Mouse (Mus musculus) embryonic facial prominence, embryonic 14.5 days (tissue): ENCODE measurements around the gene Sema3f. TPM values are rescaled to one million over a fixed set of nuclear protein-coding genes. Genes with fewer than 3 reads are reported as not detected.

Experiments used
- ATAC-seq: fragments of 200-750 bp; cut with Nextera tagmentation; 2 replicates; pipeline ENCODE4 v1.8.0; 2017; ENCODE audit warnings: low read depth, moderate number of reproducible peaks, moderate TSS enrichment
- DNase-seq: peaks from one replicate; pipeline ENCODE4 v3.0.0-alpha.2; 2015; ENCODE audit warnings: low spot score
- H3K27ac ChIP-seq: fragments of 300-500 bp; sonication (generic); replicated peaks from 2 replicates; pipeline ENCODE4 v1.5.1; 2014; ENCODE audit warnings: low read depth, mild to moderate bottlenecking, low read length, moderate library complexity
- H3K27me3 ChIP-seq: fragments of 300-500 bp; sonication (generic); replicated peaks from 2 replicates; pipeline ENCODE4 v1.6.1; 2014; ENCODE audit warnings: low read length; ENCODE audit not compliant: control insufficient read depth, insufficient read depth
- H3K36me3 ChIP-seq: fragments of 300-500 bp; sonication (generic); 2 replicates; pipeline ENCODE4 v1.6.1; 2014; ENCODE audit warnings: low read length, mixed read lengths; ENCODE audit not compliant: control insufficient read depth, insufficient read depth
- H3K4me1 ChIP-seq: fragments of 300-500 bp; sonication (generic); 2 replicates; pipeline ENCODE4 v1.6.1; 2014; ENCODE audit warnings: antibody characterized with exemption, low read length; ENCODE audit not compliant: control insufficient read depth, insufficient read depth
- H3K4me2 ChIP-seq: fragments of 300-500 bp; sonication (generic); 2 replicates; pipeline ENCODE4 v1.6.1; 2014; ENCODE audit warnings: low read depth, mild to moderate bottlenecking, low read length, moderate library complexity, mixed read lengths
- H3K4me3 ChIP-seq: fragments of 300-500 bp; sonication (generic); 2 replicates; pipeline ENCODE4 v1.5.1; 2014; ENCODE audit warnings: low read depth, mild to moderate bottlenecking, low read length
- H3K9ac ChIP-seq: fragments of 300-500 bp; sonication (generic); 2 replicates; pipeline ENCODE4 v1.6.1; 2014; ENCODE audit warnings: low read depth, mild to moderate bottlenecking, low read length, moderate library complexity, mixed read lengths
- H3K9me3 ChIP-seq: fragments of 300-500 bp; sonication (generic); 2 replicates; pipeline ENCODE4 v1.6.1; 2016; ENCODE audit warnings: low read length; ENCODE audit not compliant: control insufficient read depth
- WGBS: fragments of 180-500 bp; shearing (Covaris S2); extraction: QIAGEN DNeasy Blood & Tissue Kit; methylation state at CpG from one replicate; pipeline ENCODE4 v1.1.7; 2014; 5-methylcytosine and 5-hydroxymethylcytosine counted together
- polyA plus RNA-seq: library from polyadenylated mRNA; unstranded; fragments of >200 nt; fragmentation: Nextera tagmentation; extraction: Ambion mirVana; gene quantifications from 2 replicates; pipeline ENCODE4 v1.2.1, GENCODE M21; 2014

Sema3f gene
- polyA plus RNA-seq, 1 experiment from 2014 or later, result 32.8 TPM

DNA sequence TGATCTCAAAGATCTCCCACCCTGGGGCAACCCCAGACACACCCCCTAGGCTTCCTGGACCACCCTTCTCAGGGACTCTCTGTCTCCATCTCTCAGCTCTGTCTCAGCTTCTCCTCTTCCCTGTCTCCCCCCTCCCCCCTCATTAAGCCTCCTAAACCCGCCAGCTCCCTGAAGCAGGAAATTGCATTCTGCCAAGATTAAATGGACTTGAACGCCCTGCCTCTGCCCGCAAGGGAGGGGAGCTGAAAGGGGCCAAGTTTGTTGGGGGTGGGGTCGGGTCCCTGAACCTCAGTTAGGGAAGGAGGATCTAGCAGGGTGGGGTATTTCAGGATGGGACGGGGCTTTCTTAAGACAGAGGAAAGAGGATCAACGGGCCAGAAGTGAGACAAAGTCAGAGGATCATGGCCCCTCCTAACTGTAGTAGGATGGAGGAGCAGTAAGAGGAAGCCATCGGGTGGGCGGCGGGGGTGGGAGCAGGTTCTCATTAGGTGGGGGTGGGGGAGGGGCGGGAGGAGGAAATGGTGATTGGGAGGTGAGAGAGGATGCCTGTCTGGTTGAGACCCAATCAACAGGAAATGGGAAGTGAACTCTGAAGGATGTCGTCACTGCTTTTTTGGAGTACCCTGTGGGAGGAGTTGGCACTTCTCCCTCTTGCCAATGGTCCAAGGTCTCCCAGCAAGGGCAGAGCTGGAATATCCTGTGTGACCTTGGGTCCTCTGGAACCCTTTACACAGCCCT is 13.7 kb upstream of the Sema3f start:
- Histone ChIP-seq H3K9ac (peak overlapping the region; percentile 47), H3K4me3 (no peak overlapping the region; the same call in 1 of the 2 replicates), H3K9me3 (no peaks in the 10 kb centered on the region), H3K27ac (peak overlapping the region; percentile 71), H3K4me2 (peak overlapping the region; percentile 48), H3K4me1 (peaks cover 49% of the 10 kb centered on the region), H3K36me3 (no peaks in the 10 kb centered on the region), H3K27me3 (no peaks in the 10 kb centered on the region)
- 3% methylated on average over 10 of the region's 11 CpGs for WGBS
- ATAC-seq, result peak; percentile 67
- peak; percentile 92 for DNase-seq

DNA sequence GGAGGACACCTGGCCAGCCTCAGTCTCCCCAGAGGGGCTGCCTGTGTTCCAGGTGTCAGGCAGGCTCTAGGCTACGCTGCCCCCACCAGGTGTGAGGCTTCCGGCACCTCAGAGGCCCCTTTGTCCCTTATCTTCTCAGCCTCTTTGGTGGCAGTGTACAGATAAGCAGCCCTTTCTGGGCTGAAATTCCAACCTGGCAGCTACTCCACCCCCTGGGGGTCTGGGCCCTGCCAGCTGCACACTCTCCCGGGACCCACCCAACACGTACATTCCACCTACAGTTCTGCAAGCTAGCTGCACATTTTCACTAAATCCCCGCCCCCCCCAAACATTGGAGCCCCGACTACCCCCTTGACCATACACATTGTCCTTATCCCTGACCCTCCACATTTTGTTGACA is 13.0 kb upstream of the Sema3f start:
- no peaks in the 10 kb centered on the region for H3K9me3 ChIP-seq
- H3K9ac ChIP-seq, result no peak overlapping the region
- no peak overlapping the region for H3K4me3 ChIP-seq
- peak overlapping the region; percentile 71 for H3K27ac ChIP-seq
- no peaks in the 10 kb centered on the region for H3K27me3 ChIP-seq
- peaks cover 49% of the 10 kb centered on the region for H3K4me1 ChIP-seq
- peak; percentile 65 for DNase-seq
- WGBS, result 20% methylated on average over 6 of the region's 6 CpGs
- no peaks in the 10 kb centered on the region for H3K36me3 ChIP-seq
- peak overlapping the region; percentile 48 for H3K4me2 ChIP-seq
- peak; percentile 64 for ATAC-seq

DNA sequence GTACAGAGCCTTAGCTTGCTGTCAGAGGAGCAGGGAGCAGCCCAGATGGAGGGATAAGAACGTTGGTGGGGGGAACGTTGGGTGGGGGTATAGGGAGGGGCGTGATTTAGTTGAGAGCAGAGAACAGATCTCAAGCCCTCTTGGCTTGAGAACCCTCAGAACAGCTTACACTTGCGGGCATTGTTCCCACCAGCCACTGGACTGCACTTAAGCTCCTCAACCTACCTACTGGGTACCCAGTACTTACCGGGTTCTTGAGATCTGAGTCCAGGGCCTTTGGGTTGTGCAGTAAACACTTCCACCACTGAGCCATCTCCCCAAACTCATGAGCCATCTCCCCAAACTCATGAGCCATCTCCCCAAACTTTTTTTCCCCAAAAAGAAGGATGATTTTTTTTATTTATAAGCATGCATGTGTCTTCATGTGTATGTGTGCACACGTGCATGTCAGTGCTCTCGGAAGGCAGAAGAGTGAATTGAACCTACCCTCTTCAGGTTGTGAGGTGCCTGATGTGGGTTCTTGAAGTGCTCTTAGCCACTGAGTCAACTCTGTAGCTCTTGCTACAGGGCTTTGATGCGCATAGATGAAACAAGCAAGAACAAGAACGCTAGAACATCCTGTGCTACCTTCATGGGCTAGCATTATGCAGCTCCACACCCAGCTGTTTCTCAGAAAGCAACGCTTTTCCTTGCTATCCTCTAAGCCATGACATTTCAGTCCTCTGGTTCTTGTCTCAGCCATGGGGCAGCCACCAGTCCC is 8.7 kb upstream of the Sema3f start:
- no peak for ATAC-seq

DNA sequence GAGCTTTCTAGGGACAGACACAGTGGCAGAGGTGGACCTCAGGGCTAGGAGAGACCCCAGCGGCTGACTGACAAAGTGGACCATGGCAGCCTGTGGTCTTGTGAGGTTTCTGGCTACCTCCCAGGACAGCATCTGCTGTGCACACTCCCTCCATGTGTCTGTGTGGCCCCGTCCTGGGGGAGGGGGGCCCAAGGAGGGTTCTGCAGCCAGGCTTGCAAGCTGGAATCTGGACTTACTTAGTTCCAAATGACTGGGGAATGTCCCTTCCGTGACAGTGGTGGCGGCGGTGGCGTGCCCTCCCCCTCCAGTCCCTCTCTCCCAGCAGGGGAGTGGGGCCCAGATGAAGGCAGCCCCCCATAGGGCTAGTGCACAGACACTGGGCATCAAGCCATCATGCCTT is 6.7 kb upstream of the Sema3f start:
- ATAC-seq, result peak; percentile 20; the same call in 1 of the 2 replicates
- Histone ChIP-seq H3K36me3 (no peaks in the 10 kb centered on the region), H3K27ac (peak overlapping the region; percentile 74), H3K4me3 (no peak overlapping the region), H3K4me1 (peaks cover 53% of the 10 kb centered on the region), H3K27me3 (no peaks in the 10 kb centered on the region), H3K9ac (no peak overlapping the region), H3K9me3 (no peaks in the 10 kb centered on the region), H3K4me2 (0 out of 2 replicates have a peak overlapping the region, but pooled peaks have one; percentile 5)
- 11% methylated on average over 4 of the region's 6 CpGs for WGBS
- peak; percentile 78 for DNase-seq

More for the DNA sequence above, 8.7 kb upstream of the Sema3f start:
- Histone ChIP-seq H3K9me3 (no peaks in the 10 kb centered on the region), H3K27ac (peak overlapping the region; percentile 50), H3K4me1 (peaks cover 65% of the 10 kb centered on the region), H3K36me3 (no peaks in the 10 kb centered on the region), H3K27me3 (no peaks in the 10 kb centered on the region), H3K9ac (no peak overlapping the region), H3K4me2 (no peak overlapping the region), H3K4me3 (no peak overlapping the region)
- no peak for DNase-seq
- 74% methylated on average over 10 of the region's 10 CpGs for WGBS

DNA sequence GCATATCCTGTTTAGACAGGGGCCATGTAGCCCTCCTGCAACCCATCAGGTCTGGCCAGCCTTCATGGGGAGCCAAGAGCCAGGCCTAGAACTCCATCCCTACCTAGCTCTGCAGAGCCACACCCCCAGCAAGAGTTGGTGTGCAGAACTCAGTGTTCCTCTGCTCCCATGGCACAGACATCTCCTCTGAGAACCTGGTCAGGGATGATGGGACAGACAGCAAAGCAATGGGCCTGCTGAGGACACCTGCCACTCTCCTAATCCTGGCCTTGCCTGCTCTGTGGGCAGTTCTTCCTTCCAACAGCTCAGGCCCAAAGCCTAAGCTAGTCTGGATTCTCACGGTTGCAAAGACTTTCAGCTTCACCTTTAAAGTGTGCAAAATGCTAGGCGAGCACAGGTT is 5.4 kb upstream of the Sema3f start:
- no peak overlapping the region for H3K4me2 ChIP-seq
- no peaks in the 10 kb centered on the region for H3K36me3 ChIP-seq
- no peak overlapping the region for H3K4me3 ChIP-seq
- WGBS, result 85% methylated on average over 2 of the region's 2 CpGs
- H3K9ac ChIP-seq, result no peak overlapping the region
- ATAC-seq, result no peak
- peaks cover 49% of the 10 kb centered on the region for H3K4me1 ChIP-seq
- H3K27ac ChIP-seq, result 0 out of 2 replicates have a peak overlapping the region, but pooled peaks have one; percentile 92
- no peak for DNase-seq
- H3K27me3 ChIP-seq, result no peaks in the 10 kb centered on the region
- H3K9me3 ChIP-seq, result no peaks in the 10 kb centered on the region

DNA sequence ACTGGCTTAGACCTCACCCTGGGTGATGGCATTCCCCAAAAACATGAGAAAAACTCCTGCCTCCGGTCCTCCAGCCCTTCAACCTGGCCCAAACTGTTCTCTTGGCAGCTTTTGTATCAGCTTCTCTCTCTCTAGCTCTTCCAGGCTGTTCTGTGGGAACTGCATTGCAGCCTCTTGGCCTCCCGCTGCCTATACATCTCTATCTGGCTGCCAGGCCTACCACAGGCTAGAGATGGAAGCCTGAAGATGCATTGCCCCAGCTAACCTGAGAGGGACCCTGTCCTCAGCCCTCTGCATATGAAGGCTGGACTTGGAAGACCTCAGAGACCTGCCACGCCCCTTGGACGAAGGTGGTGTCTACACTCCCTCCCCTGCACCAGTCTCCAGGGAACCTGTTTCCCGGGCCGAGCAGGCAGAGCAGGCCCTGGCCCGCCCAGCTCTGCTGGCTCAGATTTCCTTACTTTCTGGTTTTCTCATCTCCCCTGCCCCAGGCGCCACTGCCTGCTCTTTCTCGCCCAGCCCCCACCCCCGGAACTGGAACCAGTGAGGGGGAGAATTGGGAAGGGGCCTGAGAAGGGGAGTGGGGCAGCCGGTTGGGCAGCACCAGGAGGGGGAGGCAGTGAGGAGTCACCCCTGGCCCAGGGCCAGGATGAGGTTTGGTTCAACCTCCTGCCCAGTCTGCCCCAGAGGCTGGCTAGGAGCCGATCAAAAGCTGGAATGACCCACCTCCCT is 4.1 kb upstream of the Sema3f start:
- DNase-seq (peak; percentile 95), ATAC-seq (peak; percentile 74)
- H3K27ac ChIP-seq, result peak overlapping the region; percentile 92
- H3K36me3 ChIP-seq, result no peaks in the 10 kb centered on the region
- H3K27me3 ChIP-seq, result no peaks in the 10 kb centered on the region
- 8% methylated on average over 12 of the region's 12 CpGs for WGBS
- H3K4me3 ChIP-seq, result no peak overlapping the region
- H3K9ac ChIP-seq, result peak overlapping the region; percentile 20; the same call in 1 of the 2 replicates
- no peaks in the 10 kb centered on the region for H3K9me3 ChIP-seq
- H3K4me1 ChIP-seq, result peaks cover 54% of the 10 kb centered on the region
- H3K4me2 ChIP-seq, result peak overlapping the region; percentile 20

DNA sequence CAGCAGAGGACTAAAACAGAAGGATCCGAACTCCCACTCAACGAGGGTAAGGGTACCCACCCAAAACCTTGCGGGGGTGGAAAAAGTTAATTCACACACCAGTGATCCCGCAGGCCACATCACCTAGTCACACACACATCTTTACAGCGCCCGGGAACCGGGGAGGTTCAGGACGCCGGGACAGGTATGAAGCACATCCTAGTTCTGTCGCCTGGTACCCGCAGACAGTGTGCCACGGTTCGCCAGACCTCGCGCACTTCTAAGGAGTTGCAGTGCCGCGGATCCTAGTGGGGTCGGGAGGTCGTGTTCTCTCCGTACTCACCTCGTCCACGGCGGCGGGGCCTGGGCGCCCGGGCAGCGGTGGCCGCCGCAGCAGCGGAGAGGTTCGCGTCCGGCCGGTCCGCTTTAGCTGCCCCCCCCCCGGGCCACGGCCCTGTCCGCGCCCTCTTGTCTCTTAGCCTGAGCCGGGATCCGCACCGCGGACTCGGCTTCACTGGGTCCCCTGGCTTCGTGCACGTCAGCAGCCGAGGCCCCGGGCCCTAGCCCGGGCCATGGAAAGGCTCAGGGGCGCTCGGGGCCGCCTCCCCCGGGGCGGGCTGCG is 1.1 kb downstream of the Sema3f start:
- no peaks in the 10 kb centered on the region for H3K9me3 ChIP-seq
- peaks cover 39% of the 10 kb centered on the region for H3K4me1 ChIP-seq
- no peak for DNase-seq
- H3K27me3 ChIP-seq, result no peaks in the 10 kb centered on the region
- peak overlapping the region; percentile 92 for H3K4me2 ChIP-seq
- H3K4me3 ChIP-seq, result peak overlapping the region; percentile 92
- peak overlapping the region; percentile 86 for H3K27ac ChIP-seq
- 0% methylated on average over 17 of the region's 55 CpGs for WGBS
- peak overlapping the region; percentile 95 for H3K9ac ChIP-seq
- peaks cover 17% of the 10 kb centered on the region for H3K36me3 ChIP-seq
- ATAC-seq, result no peak
